Mouse (Mus musculus): ENCODE data around the gene Tmem94.

DNA sequence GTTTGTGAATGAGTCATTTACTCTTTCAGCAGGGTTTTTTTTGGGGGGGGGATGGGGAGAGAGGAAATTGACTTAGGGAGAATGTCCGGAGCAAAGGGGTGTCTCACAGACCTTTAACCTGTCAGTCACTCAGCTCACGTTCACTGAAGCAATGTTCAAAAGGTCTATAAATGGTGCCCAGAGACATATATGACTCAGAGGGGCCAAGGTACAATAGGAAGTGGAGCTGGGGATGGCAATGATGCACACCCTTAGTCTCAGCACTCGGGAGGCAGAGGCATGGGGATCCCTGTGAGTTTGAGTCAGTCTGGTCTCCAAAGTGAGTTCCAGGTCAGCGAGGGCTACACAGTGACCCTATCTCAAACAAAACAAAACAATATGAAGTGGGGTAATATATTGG lies 11.7 kb upstream of the Tmem94 start:
- TF ChIP-seq ZC3H11A (IDR thresholded peaks at IDR 0.05; ENCODE audit: low read depth, low read length) (no peak), CTCF (conservative IDR thresholded peaks at IDR 0.05 in 1 of 2, IDR thresholded peaks at IDR 0.05 in 1 of 2; ENCODE audit: low read depth in 2 of 2, low read length in 2 of 2) (no peak), CHD2 (IDR thresholded peaks at IDR 0.05; ENCODE audit: low read length) (no peak), POLR2A (IDR thresholded peaks at IDR 0.05; ENCODE audit: low read depth, low read length) (no peak), ZMIZ1 (IDR thresholded peaks at IDR 0.05; ENCODE audit: low read depth, low read length) (no peak), ZNF384 (IDR thresholded peaks at IDR 0.05; ENCODE audit: low read depth, low read length) (peak; percentile 59), ELF1 (IDR thresholded peaks at IDR 0.05; ENCODE audit: low read depth, low read length) (no peak), EP300 (IDR thresholded peaks at IDR 0.05; ENCODE audit: low read length) (no peak), ETS1 (conservative IDR thresholded peaks at IDR 0.05; ENCODE audit: low read depth, low read length) (no peak)
